Mouse (Mus musculus) testis, postnatal 14 days (tissue): Measurements from ENCODE around the gene Mrpl45.
A peak's percentile ranks its signal among the peaks of the same experiment; 100 is the strongest.
"Not testable (repeated sequence)": the region's sequence is repeated elsewhere in the genome, so short reads cannot be mapped to it uniquely, and the experiment has no call there.

ENCODE experiments used
- DNase-seq: peaks from one replicate; pipeline ENCODE4 v3.0.0; 2021; ENCODE audit warnings: low spot score

Mrpl45 gene

DNA sequence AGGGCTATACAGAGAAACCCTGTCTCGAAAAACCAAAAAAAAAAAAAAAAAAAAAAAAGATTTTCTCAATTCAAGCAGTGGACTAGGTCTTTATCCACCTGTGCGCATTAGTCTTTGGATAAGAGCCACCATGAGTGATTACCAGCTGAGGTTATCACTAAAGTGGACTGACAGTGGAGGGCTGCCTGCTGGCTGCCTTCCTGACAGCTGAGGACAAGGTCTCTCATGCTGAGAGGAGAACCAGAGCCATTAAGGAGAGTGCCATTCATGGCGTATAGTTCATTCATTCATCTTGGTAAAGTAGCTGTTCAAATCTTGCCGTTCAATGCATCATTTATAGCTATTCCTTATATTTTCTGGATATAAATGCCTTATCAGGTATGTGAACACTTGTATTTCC, 19.0 kb upstream of the Mrpl45 start:
- no peak for DNase-seq

DNA sequence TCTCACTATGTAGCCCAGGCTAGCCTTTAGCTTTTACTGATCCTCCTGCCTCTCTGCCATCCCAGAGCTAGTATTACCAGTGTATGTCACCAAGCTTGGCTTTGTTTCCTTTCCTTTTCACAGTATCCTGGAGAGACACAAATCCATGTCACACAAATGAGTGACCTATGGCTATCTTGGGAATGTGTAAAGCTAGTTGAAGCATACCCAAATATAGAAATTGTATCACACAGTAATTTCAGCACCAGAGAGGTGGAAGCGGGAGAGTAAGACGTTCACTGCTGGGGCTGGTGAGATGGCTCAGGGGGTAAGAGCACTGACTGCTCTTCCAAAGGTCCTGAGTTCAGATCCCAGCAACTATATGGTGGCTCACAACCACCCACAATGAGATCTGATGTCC, 15.6 kb upstream of the Mrpl45 start:
- DNase-seq: no peak

DNA sequence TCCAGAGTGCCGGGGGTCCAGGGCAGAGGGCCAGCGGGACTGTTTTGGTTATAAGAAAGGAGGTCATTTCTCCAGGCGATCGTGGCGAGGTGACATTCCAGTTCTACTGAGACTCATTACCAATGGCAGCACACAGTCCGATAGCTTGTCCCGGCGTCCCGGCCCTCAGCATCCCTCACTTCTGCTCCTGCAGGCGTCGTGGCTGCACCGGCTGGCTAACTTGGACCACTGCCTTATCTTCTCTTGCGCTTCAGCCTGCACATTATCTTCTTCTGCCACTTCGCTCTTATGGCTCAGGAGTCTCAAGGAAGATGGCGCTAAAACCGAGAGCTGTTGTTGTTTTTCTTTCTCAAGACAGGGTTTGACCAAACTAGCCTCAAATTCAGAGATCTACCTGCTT, 14.1 kb upstream of the Mrpl45 start:
- DNase-seq: no peak

GRCm38 (mm10) chr11:97302231-97302781, 13.2 kb upstream of the Mrpl45 start:
- peak; percentile 54 for DNase-seq

DNA sequence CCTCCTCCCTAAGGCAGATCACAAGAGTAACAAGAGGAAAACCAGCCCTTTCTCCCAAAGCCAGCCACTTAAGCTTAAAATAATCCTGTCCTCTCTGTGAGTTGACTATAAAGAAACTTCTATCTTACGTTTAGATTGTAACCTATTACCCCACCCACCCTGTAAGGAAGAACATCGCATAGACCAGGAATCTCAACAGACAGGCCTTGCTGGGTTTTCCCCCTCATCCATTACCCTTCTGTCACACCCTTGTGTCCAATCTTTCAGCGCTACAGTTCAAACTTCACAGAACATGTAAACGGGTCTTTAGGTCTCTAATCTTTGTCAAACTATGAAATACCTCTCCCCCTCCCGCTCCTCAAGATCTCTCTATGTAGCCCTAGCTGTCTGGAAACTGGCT, 10.9 kb upstream of the Mrpl45 start:
- no peak for DNase-seq

- DNase-seq: no peak
These were observed 8.0 kb upstream of the Mrpl45 start for GRCm38 (mm10) chr11:97307294-97308069.

- no peak for DNase-seq
These were observed 6.6 kb upstream of the Mrpl45 start for GRCm38 (mm10) chr11:97308806-97309450.

DNA sequence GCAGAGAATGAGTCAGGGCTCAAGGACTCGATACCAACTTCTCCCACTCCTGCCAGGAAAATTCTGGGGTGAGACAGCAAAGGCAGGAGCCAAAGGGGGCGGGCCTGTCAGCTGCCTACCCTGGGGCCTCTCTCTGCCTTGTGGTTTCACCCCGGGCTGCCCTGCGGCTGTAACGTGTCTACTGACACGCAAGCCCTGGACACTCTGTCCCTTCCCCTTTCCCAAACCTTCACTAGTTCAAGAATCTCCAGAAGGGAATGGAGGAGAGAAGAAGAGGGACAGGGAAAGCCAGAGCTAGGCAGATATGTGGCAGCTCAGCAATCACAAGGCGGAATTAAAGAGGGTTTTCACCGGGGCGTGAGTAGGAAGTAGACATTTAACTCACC, 6.1 kb upstream of the Mrpl45 start:
- peak; percentile 58 for DNase-seq

- DNase-seq: peak; percentile 70
These were observed 5.5 kb upstream of the Mrpl45 start for GRCm38 (mm10) chr11:97309911-97310571.

GRCm38 (mm10) chr11:97310895-97311631, 4.5 kb upstream of the Mrpl45 start:
- DNase-seq: no peak

DNA sequence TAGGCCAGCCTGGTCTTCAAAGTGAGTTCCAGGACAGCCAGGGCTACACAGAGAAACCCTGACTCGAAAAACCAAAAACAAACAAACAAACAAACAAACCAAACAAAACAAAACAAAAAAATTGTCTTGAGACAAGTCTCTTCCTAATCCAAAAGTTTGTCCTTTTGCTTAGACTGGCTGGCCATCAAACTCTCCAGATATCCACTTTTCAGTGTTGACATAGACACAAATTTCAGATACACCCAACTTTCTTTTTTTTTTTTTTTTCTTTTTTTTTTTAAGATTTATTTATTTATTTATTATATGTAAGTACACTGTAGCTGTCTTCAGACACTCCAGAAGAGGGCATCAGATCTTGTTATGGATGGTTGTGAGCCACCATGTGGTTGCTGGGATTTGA, 2.6 kb upstream of the Mrpl45 start:
- DNase-seq: not testable (repeated sequence)

GRCm38 (mm10) chr11:97314110-97314509, 1.4 kb upstream of the Mrpl45 start:
- no peak for DNase-seq

- DNase-seq: no peak
These were observed 589 bp upstream of the Mrpl45 start for GRCm38 (mm10) chr11:97314751-97315503.

- DNase-seq: no peak
These were observed 5.7 kb downstream of the Mrpl45 start for GRCm38 (mm10) chr11:97321197-97321596.

- DNase-seq: not testable (repeated sequence)
These were observed 6.5 kb downstream of the Mrpl45 start for GRCm38 (mm10) chr11:97321894-97322600.

DNA sequence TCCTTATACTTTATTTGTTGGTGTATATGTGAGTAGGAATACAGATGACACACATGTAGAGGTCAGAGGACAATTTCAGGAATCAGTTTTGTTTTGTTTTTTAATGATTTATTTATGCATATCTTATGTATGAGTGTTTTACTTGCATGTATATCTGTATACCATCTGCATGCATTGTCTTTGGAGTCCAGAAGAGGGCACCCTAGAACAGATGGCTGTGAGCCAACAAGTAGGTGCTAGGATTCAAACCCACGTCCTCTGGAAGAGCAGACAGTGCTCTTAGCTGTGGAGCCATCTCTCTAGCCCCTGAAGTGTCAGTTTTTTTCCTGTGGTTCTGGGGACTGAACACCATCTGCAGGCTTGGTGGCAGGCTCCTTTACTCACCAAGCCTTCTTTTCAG, 9.7 kb downstream of the Mrpl45 start:
- no peak for DNase-seq

DNA sequence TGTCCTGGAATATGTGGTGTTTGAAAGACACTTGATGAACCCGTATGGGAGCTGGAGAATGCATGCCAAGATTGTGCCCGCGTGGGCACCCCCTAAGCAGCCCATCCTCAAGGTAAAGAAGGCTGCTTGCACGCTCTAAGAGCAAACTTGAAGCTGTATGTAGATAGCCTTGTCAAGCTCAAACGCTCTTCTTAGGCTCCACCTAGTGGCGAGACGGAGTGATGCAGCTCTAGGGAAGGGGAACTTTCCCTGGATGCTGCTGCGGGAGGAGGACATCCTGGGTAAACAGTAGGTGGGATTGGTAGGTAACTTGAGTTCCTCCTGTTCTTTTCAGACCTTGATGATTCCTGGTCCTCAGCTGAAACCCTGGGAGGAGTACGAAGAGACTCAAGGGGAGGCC, 12.6 kb downstream of the Mrpl45 start:
- DNase-seq: no peak

DNA sequence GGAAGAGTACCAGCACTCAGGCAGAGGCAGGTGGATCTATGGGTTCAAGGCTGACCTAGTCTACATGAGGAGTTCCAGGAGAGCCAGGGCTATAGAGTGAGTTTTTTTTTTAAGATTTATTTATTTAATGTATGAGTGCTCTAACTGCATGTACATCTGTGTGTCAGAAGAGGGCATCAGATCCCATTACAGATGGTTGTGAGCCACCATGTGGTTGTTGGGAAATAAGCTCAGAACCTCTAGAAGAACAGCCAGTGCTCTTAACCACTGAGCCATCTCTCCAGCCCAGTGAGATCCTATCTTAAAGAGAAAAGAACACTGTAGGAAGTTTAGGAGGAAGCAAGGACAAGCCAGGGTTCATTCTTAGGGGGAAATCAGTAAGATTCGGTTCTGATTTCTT, 14.8 kb downstream of the Mrpl45 start:
- no peak for DNase-seq

DNA sequence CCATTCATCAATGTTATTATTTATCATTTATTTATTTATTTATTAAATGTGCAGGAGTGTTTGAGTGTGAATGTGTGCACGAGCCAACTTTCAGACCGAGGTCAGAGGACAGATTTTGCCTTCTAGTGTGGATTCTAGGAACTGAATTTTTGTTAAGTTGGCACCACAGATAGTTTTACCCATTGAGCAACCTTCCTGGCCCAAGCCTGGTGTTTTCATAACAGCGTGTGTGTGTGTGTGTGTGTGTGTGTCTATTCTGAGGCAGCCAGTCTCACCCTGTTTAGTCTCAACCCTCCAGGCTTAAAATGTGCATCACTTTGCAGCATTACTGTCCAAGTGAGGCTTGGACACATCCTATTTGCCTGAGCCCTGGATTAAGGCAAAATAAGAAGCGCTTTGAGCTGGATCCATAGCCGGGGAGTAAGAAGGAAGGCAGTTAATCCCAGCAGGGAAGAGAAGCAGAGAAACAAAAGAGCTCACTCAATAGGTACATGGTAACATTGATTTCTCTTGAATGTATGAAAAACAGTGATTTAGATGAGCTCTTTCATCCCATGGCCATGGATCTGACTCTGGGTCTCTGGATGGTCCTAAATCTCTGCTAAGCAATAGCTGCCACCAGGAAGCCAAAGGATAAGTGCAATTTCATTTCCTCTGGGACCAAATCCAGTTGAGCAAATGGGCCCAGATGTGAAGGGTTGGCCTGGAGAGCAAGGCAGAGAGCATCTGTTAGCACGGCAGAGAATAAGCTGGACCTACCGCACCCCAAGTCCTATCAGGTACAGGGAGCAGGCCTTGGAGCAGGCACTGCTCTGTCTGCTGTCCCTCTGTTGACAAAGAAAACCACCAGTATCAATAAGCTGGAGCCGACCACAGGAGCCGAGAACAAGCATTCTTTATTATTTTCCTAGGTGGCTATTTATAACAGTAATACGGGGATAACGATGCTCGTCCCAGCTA, 16.0 kb downstream of the Mrpl45 start:
- DNase-seq: no peak

- no peak for DNase-seq
These were observed 17.5 kb downstream of the Mrpl45 start for GRCm38 (mm10) chr11:97333044-97333443.
